Mouse (Mus musculus) left cerebral cortex, adult 6 months (tissue): ENCODE measurements around the gene Gm20449. TPM values are rescaled to one million over a fixed set of nuclear protein-coding genes. Genes with fewer than 3 reads are reported as not detected.

Experiments
- long read RNA-seq, 2 experiments: library from polyadenylated mRNA; unstranded; transcript quantifications; one replicate each; pipeline ENCODE4 v2.0.0; 2019 to 2020
- polyA plus RNA-seq: library from polyadenylated mRNA; unstranded; fragments of <200 nt; fragmentation: Nextera tagmentation; gene quantifications from 2 replicates; pipeline ENCODE4 v1.2.3, GENCODE M21; 2021

The Gm20449 gene
- 0.10 and 0.26 TPM in 2 replicates for polyA plus RNA-seq
- long read RNA-seq, experiment 1, partial matches to known transcripts, result 0 of 3 reads
- long read RNA-seq, experiment 1, other reads (novel, unspliced or antisense), result 3 of 3 reads
- long read RNA-seq, experiment 2, partial matches to known transcripts, result 0 of 1 reads
- long read RNA-seq, experiment 2, other reads (novel, unspliced or antisense), result 1 of 1 reads

GRCm38 (mm10) chr7:41499389-41500049 is at the start of gene Gm20449, which contains the start of gene AW146154:
Gene Gm20449 (minus strand): TSS chr7:41499417.
Gene AW146154 (minus strand): TSS chr7:41499890.

DNA sequence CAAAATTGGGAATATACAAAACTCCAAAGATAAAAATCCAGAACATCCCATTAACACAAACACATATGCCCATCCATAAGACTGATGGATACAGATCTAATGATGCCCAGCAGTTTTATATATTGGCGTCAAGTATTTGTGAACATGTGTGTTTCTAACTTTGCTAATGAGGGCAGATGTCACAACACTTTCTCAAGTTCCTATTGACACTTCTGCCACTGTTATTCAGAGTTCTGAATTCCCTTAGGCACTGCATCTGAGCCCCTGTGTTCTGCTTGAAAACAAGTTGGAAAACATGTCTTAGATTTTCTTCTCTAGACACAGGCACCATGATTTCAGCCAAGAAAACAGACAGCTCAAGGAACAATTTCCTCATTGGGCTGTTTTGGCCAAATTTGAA is 50.6 kb downstream of the Gm20449 start, which contains the start of gene Vmn2r57:
Gene Vmn2r57 (minus strand): TSS at position 101 of the 400 bp plus-strand sequence.

DNA sequence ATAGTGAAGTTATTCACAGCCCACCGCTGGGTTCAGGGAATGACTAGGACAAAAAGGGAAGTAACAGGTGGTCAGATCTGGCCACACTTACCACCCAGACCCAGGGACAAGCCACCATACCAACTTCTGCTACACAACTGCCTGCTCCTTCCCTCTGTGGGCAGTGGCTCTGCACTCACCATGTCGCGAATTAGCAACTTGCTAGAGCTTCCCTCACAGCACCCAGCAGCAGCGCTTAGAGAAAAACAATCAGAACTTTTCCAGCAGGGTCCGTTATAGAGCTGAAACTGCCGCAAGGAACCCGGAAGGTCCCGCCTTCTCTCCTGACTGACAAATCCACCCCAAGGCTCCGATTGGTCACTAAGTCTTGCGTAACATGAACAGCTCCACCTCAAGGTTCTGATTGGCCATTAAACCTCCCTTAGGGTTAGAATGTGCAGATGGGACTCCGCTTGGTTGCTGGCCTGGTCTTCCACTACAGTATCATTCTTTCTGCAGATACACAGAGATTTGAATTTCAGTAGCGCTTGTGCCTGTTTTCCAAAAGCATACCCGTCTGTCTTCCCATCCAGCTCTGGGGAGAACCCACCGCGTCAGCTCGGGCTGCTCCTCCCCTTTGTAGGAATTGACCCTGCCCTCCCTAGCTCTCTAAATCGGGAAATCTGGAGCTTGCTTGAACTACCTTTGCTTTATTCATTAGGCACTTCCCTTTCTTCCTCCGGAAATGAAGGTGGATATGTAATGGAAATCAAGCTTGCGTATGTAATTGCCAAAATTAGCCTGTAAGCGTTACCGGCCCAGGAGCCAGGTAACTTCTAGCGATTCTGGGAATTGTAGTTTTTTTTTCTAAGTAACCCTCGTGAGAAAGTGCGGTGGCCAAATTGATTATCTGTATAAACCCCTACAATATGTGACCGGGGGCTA is 105.9 kb downstream of the Gm20449 start, which contains the start of gene AI987944:
Gene AI987944 (minus strand): TSS at position 332 of the 924 bp plus-strand sequence.

Other genes with a start within 250 kb of the Gm20449 start
- 9.2 and 11.0 TPM in 2 replicates for gene AI987944, start 106.0 kb downstream of the Gm20449 start, polyA plus RNA-seq
- 0.72 and 0.93 TPM in 2 replicates for gene Vmn2r57, start 50.7 kb downstream of the Gm20449 start, polyA plus RNA-seq
- gene AW146154, start 473 bp upstream of the Gm20449 start, polyA plus RNA-seq, result 6.4 and 7.4 TPM in 2 replicates
- not detected in 2 replicates for gene Gm6871, start 74.2 kb upstream of the Gm20449 start, polyA plus RNA-seq
- 9.8 and 12.2 TPM in 2 replicates for gene 2610021A01Rik, start 99.8 kb upstream of the Gm20449 start, polyA plus RNA-seq
- gene Zfp788, start 133.8 kb upstream of the Gm20449 start, polyA plus RNA-seq, result 10.8 and 11.4 TPM in 2 replicates